Mouse (Mus musculus): ENCODE data around the gene Tbrg4.
A peak's percentile ranks its signal among the peaks of the same experiment; 100 is the strongest.

The Tbrg4 gene

GRCm38 (mm10) chr11:6623704-6624103 is 2.2 kb downstream of the Tbrg4 start:
- DNase-seq (ENCODE audit: low read depth, low spot score), result no peak

DNA sequence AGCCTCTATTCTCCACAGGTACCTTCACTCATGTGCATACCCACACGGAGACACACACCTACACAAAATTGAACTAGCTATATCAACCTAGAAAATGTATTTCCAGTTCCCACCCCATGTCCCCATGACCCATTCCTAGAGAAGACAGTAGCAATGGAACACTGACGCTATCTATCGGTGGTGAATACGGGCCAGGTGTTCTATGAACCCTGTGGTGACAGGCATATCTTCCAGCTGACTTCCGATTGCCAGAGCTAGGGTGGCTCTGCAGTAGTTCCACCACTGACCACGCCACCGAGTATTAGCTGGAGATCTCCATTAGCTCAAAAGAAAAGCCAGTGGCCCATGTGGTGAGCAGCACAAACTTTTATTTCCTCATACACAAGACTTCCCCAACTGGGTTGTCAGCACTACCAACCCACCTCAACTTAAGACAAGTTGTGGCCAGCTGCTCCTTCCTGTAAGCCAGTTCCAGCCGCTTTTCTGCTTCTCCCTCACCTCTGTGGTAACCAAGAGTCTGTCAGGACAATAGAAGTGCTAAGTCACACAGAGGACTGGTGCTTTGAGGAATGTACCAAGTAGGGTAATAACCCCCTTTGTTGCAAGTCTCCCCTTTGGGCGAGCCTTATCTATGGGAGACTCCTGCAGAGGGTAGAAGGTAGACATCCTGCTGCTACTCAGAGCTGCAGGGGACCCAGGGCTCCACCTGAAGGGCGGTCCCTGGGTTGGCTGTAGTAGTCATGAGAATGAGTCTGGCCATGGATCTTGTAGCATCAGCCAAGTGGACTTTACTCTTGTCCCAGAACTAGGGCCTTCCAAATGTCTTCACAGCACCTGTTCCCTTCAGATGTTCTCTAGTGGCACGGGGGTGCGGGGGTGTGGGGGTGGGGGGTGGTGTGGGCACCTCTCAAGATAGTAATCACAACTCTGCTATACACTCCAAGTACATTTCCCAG is 10.3 kb downstream of the Tbrg4 start:
- no peak for DNase-seq (ENCODE audit: low read depth, low spot score)

GRCm38 (mm10) chr11:6605491-6606399 is 20.1 kb downstream of the Tbrg4 start, which contains the start of gene Nacad:
Nacad (minus strand) TSS chr11:6606053.
- peak; percentile 20 for DNase-seq (ENCODE audit: low read depth, low spot score)

DNA sequence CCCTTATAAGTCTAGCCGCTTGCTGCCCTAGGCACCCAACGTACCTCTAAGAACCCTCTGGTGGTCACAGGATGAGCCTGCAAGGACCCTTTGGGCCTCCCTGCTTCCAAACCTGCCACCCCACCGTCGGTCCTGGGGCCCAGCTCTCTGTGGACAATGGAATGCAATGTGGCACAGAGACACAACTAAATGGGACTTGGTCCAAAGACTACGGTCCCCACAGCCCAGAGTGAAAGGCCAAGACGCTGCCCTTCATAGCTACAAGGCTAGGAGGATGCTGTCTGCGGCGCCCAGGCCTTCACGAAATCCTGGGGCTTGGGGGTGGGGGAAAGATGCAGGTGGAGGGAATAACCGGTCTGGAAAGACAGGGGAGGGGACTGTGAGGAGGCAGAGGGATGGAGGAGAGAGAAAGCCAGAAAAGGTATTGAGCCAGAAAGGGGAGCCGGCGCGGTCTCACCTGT is 20.8 kb downstream of the Tbrg4 start:
- DNase-seq (ENCODE audit: low read depth, low spot score), result no peak

GRCm38 (mm10) chr11:6604604-6604936 is 21.3 kb downstream of the Tbrg4 start:
- no peak for DNase-seq (ENCODE audit: low read depth, low spot score)

GRCm38 (mm10) chr11:6603887-6604603 is 21.8 kb downstream of the Tbrg4 start:
- no peak for DNase-seq (ENCODE audit: low read depth, low spot score)

DNA sequence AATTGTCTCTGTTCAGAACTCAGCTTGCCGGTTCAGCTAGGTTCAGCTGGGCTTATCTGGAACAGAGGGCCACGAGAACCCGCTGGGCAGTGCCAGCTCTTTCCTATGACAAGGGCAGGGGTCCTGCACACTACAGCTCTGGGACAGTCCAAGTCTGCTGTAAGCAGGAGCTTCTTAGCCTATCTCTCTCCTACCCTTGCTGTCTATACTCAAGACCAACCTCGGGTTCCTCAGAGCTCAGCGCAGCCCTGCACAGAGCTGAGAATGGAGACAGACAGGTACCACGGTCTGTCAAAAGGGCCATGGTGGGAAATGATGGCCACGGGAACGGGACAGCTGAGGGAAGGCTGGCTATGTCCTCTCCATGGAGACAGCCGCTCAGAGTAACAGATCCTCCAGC is 22.6 kb downstream of the Tbrg4 start:
- no peak for DNase-seq (ENCODE audit: low read depth, low spot score)

DNA sequence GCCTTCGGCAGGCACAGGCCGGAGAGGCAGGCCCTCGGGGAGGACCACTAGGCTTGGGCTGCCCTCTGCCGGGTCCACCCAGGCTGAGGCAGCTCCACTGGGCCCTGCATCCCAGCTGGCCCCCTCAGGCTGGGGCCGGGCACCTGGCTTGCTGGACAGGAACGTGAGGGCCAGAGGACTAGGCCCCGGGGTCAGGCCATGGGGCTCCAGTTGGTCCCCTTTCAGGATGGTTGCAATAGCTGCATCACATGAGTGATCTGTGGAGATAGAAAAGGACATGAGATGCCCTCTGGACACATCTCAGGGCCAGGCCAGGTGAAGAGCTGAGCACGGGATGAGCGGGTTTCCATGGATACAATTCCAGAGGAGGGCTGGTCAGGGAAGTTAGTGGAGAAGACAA is 23.2 kb downstream of the Tbrg4 start:
- DNase-seq (ENCODE audit: low read depth, low spot score), result no peak

GRCm38 (mm10) chr11:6601649-6602480 is 24.0 kb downstream of the Tbrg4 start:
- no peak for DNase-seq (ENCODE audit: low read depth, low spot score)

DNA sequence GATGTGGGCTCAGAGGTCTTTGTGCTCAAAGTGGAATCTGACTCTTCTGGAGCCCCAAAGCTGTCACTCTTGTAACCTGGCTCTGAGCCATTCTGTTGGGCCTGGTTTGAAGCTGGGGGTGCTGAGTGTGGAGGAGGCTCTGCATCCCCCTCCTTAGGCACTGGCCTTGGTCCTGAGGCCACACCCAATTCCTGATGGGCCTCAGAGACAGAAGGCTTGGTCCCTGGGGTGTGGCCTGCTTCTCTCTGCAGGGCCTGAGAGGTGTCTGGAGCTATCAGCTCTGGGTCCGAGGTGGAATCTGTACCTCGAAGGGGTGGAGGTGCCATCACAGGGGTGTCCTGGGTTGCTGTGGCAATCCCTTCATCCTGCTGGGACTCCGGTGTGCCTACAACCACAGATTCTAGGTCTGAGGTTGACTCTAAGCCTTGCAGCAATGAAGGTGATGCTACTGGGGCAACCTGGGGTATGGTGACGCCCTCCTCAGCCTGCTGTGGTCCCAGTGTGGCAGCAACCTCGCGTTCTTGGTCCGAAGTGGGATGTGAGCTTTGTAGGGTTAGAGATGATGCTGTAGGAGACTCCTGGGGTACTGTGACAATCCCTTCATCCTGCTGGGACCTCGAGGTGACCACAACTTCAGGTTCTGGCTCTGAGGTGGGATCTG is 25.5 kb downstream of the Tbrg4 start:
- DNase-seq (ENCODE audit: low read depth, low spot score), result no peak

GRCm38 (mm10) chr11:6599831-6600230 is 26.0 kb downstream of the Tbrg4 start:
- no peak for DNase-seq (ENCODE audit: low read depth, low spot score)

DNA sequence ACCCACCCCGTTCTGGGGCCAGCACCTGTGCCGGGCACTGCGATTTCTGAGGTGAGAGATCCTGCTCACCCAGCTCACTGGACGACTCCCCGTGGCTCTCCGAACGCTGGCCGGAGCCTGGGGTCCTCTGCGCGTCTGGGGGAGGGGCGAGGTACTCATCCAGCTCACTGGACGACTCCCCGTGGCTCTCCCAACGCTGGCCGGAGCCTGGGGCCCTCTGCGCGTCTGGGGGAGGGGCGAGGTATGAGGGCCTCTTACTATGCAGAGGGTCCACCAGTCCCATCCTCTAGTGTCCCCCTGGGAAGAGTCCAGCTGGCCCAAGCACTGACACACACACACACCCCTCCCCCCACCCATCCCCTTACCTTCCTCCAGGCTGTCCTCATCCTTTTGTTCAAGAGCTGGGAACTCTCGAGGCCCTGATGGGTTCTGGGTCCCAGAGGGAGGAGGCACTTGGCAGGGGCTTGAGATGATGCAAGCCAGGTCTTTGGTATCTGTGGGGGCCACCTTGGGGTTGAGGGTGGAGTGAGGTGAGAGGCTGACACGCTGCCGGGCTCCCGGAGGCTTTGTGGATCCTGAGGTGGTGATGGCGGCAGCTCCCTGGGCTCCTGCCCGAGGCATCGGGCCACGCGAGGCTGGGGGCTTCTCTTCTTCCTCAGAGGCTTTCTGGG is 26.7 kb downstream of the Tbrg4 start:
- DNase-seq (ENCODE audit: low read depth, low spot score), result peak; percentile 17

DNA sequence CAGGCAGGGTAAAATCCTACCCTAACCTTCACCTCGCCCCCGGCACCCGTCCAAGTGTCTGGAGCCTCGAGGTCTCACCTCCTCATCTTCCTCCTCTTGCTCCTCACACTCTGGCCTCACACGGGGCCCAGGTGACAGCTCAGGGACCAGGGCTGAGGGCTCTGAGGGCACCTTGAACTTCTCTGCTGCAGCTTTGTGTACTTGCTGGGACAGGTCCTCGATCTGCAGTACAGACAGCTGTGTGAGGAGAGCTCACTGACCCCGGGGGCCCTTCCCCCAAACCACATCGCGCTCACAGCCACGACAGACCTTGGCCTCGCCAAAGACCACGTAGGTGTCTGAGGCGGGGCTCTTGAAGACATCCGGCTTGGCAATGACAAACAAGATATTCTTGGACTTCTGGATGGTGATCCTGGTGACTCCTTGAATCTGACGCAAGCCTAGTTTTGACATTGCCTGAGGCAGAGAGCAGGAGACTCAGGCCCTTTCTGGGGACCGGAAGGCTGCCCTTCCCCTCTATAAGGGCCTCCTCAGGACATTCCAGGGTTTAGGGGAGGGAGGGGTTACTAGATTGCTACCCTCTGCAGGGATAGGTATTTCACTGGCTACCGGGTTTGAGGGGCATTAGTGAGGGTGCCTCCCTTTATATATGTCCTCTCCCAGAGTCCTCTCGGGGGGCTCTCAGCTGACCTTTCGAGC is 27.5 kb downstream of the Tbrg4 start:
- no peak for DNase-seq (ENCODE audit: low read depth, low spot score)

DNA sequence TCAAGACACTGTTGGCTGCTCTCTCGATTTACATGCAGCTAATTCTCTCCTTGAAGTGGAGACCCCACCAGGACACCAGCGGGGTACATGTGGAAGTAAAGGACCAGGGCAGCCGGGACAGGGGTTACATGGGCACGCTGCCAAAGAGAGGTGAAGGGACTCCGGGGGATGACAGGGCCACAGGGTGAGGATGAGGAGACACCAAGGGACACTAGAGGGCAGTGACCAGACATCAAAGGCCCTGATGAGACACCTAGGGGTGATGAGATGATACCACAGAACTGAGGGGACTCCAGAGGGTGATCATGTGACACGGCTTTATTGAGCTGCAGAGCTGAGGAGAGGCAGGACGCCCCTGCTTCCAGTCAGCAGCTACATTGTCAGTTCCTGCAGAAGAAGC is 28.3 kb downstream of the Tbrg4 start:
- no peak for DNase-seq (ENCODE audit: low read depth, low spot score)

GRCm38 (mm10) chr11:6596616-6597015 is 29.3 kb downstream of the Tbrg4 start:
- no peak for DNase-seq (ENCODE audit: low read depth, low spot score)

DNA sequence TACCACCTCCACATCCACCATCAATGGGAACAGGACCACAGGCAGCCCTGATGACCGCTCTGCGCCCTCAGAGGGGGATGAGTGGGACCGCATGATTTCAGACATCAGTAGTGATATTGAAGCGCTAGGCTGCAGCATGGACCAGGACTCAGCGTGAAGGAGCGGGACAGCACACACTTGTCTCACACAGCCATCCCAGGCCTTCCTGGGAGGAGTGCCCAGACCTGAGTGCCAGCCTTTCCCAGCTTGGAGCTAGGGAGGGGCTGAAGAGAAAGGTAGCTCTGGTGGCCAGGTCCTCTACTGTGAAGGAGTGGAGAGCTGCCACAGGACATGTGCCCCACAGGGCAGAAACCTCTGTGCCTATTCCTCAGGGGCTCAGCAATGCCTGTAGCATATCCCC is 29.7 kb downstream of the Tbrg4 start:
- DNase-seq (ENCODE audit: low read depth, low spot score), result no peak

DNA sequence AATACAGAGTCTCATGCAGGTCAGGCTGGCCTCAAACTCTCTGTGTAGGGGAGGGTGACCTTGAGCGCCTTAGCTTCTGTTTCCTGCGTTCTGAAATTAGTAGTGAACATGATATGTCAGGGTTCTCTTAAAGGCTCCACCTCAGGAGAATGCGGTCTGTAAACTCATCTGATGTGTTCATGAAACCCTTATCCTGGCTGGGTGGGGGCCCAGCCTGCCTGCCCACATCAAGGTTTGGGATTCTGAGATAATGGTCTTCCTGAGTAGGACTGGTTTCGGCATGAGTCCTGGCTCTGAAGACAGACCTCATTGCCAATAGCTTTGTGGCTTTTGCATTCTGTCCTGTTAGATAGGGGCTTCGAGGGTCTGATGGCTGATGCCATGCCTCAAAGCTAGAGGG is 30.5 kb downstream of the Tbrg4 start:
- DNase-seq (ENCODE audit: low read depth, low spot score), result no peak

DNA sequence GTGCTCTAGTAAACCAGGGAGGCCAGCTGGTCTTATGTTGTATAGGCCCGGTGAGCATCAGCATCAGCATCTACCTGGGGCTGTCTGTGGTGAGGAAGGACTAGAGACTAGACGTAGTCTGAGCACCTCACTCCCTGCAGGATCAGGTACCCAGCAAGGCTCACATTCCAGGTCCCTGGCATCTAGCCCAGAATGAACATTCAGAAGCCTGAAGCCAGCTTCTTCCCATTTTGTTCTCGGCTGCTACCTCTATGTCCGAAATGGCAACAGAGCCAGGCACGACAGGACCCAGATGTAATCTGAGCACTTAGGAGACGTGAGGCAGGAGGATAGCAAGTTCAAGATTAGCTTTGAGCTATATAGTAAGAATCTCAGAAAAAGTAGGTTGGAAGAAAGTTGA is 31.0 kb downstream of the Tbrg4 start:
- no peak for DNase-seq (ENCODE audit: low read depth, low spot score)

GRCm38 (mm10) chr11:6593406-6593805 is 32.5 kb downstream of the Tbrg4 start:
- no peak for DNase-seq (ENCODE audit: low read depth, low spot score)

All from embryo, embryonic 11.5 days (tissue).